Mouse (Mus musculus): Measurements from ENCODE around the gene Olfml1.

Olfml1 gene

GRCm38 (mm10) chr7:107595426-107595825, 28.2 kb downstream of the Olfml1 start:
- peak in 1 of 2 experiments; percentile 13 for DNase-seq

- no peak for DNase-seq
Observed at GRCm38 (mm10) chr7:107596753-107597152, 29.5 kb downstream of the Olfml1 start.

DNA sequence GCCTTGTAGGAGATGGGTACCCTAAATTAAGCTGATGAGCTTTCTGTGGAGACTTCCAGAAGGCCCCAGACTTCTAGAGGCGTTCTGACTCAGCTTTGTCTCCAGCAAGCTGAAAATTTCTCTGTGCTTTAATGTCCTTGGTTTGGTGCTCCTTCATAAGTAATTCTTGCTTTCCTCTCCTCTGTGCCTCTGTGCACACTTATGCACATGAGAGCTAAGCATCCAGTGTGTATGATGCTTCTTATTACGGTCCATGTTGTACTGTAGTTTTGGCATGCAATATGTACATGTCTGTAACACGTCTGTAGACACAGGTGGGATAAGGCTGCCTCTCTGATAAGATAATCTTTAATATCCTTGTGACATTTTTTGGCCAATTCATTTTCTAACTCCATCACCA, 30.7 kb downstream of the Olfml1 start:
- no peak for DNase-seq

DNA sequence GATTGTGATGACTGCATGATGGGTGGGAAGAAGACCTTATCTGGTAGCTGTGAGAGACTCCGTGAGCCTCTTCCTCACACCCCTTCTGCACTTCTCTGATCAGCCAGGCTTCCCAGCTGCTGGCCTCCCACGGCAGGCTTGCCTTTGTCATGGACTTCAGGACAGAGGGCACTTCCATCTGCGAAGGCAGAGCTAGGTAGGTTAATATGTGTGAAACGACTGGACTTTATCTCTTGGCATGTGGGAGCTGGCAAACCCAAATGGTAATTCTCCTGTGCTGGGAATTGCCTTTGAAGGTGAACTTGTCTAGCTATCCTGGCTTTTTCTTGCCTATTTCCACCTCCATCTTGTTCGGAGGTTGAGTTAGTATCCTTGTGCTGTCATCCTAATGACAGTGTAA, 33.4 kb downstream of the Olfml1 start:
- peak in 1 of 2 experiments; percentile 24 for DNase-seq

GRCm38 (mm10) chr7:107602505-107602904, 35.3 kb downstream of the Olfml1 start:
- no peak for DNase-seq

GRCm38 (mm10) chr7:107602913-107603312, 35.7 kb downstream of the Olfml1 start:
- peak in 1 of 2 experiments; percentile 7 for DNase-seq

GRCm38 (mm10) chr7:107607766-107608165, 40.5 kb downstream of the Olfml1 start:
- no peak for DNase-seq

- no peak for DNase-seq
Observed at GRCm38 (mm10) chr7:107609622-107610255, 42.5 kb downstream of the Olfml1 start.

DNA sequence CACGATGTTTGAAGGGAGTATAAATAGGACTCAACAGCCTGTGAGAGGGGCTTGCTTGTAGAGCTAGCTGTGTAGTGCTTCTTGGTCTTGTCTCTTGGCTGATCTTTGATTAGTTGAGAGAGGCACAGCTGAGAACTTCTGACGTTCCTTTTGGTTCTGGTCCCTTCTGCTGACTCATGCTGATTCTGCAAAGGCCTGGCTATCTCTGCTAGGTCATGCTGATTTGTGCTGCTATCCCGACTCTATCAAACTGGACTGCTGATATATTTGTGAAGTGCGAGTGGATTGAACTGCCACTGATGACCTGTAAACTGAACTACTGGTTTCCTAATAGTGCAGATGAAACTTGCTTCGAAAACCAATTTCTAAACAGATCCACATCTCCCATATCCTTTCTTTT, 43.6 kb downstream of the Olfml1 start:
- DNase-seq: no peak

DNA sequence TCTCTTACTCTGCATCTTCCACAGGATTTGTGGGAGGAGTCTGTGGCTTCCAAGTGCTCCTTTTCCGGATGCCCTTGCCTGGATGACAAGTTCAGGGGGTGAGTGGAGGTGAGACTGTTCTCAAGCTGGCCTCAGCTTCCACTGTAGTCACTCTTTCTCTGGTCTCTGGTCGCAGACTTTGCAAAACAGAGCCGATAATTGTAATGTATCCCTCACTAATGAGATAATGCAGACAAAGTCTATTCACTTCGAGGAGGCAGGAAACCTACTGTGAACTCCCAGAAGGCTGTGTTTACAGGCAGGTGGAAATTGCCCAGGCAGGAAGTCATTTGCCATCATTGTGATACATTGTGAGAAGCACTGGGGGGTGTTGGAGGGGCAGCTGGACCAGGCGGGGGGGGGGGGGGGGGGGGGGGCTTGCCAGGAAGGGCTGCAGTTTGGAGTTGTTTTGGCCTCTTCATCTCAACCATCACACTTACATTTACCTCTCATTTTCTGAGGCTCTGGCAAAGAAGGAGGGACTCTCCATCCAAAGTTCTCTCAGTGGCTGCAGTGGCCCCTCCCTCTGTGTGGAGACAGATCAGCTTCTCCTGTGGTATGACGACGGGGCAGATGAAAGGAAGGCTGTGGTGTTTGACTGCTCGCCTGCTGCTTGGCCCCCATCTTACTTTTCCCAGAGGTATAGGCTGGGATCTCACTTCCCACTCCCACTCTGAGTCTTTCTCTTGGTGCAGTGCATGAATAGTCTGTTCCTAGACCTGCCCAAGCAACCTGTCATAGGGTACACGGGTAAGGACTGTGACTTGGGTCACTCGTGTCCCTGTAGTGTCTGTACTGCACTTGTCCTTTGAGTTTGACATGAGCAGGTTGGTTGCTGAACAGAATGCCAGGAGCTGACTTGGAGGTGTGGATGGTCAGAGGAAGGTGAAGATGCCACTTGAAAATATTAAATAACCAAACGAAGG, 51.1 kb downstream of the Olfml1 start:
- DNase-seq: no peak

DNA sequence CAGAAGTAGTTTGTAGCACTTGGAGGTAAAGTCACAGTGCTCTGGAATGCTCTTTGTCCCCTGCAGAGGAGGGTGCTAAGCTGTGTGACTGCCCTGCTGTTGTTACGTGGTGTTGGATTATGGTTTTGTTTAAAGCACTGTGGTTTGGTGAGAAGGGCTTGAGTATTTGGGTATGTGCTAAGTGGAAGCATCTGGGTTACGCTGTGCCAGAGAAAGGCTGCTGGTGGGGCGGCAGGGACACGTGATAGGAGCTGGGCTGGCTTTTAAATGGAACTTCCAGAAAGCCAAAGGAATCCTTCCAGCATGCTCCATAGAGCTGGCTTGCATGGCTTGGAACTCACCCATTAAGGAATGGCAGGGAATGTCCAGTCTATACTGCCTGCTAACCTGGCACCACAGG, 52.0 kb downstream of the Olfml1 start:
- DNase-seq: no peak

- no peak for DNase-seq
Observed at GRCm38 (mm10) chr7:107620137-107620536, 52.9 kb downstream of the Olfml1 start.

GRCm38 (mm10) chr7:107624432-107624831, 57.2 kb downstream of the Olfml1 start:
- DNase-seq: no peak

- no peak for DNase-seq
Observed at GRCm38 (mm10) chr7:107625061-107625460, 57.8 kb downstream of the Olfml1 start, which contains the start of gene 5330417H12Rik. TSS of gene 5330417H12Rik (minus strand) at chr7:107625161.

DNA sequence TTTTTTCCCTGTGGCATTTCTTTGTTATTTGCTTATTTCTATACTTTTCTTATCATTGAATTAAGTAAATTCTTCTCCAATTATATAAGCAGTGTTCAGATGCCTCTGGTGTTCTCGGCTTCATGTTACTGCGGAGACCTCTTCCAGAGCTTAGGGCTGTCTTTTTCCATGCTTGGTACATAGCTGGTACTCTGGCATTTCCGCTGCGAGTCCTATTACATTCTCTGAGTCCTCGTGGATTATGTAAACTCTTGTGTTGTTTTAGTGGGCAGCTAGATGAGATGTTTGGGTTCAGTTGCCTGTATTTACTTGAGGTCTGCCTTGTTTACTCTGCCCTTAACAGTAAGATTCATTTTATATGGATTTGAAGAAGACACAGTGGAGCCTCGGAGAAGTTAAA, 58.5 kb downstream of the Olfml1 start:
- no peak for DNase-seq

DNA sequence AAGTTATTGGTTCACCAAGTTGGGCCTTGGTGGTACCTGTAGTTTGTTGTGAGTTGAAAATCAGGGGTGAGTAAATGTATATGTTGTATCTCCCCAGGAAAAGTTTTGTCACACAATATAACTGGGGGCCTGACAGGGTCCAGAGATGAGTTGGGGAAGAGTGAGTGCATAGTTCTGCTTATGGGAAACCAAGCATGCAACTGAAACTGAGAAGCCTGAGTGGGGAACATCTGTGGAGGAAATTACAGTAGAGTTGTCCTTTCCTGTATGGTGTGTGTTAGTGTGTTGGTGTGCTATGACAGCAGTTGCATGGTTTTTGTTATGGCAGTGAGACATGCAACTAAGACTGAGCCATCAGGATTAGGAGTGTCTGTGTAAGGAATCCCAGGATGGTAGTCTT, 61.1 kb downstream of the Olfml1 start:
- no peak for DNase-seq

DNA sequence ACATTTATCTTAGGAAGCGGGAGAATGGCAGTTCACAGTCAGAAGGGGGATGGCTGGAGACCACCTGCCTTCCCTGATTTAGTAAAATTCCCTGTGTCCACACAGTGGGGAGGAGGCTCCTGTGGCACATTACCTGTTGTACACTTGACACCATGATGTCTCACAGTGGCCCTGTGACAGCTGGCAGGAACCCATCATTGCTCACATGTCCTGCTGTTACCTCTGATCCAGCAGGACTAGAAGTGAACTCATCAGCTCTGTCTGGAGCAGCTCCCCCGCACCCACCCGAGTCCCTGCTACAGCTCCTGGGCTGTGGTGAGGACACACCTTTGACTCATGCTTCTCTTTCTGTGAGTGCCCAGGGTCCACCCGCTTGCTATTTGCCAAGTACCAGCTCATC, 66.0 kb downstream of the Olfml1 start:
- no peak for DNase-seq

DNA sequence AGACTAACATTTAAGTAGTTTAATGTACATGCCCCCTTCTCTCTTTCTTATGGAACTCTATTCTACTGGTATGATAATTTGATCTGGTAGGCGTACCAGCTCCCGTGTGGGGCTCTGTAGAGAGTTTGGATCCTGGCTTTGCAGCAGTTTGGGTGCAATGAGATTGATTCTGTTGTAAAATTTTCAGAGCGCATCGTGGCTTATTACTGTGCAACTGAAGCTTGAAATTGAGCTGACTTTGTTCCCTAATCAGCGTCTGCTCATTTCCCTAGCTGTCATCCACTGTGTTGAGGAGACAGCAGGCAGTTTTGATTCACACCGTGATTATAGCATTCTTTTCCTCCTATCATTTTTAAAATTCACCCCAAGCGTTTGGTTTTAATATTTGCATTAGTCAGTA, 70.2 kb downstream of the Olfml1 start:
- no peak for DNase-seq

- DNase-seq: no peak
Observed at GRCm38 (mm10) chr7:107638026-107638425, 70.8 kb downstream of the Olfml1 start.
